Mouse (Mus musculus): Measurements from ENCODE around the gene Apela.
"Not testable (repeated sequence)": the region's sequence is repeated elsewhere in the genome, so short reads cannot be mapped to it uniquely, and the experiment has no call there.

Gene Apela

DNA sequence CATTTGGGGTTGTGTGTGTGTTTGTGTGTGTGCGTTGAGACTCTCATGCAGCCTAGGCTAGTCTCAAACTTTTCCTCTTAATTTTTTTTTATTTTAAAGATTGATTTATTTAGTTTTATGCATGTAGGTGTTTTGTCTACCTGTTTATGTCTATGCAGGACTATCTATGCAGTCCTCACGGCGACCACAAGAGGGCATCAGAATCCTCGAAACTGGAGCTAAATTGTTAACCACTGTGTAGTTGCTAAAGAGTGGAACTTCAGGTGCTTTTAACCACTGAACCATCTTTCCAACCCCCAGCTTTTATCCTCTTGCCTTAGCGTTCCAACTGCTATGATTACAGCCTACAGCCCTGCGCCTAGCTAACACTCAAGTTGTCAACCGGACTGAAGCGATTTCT is 14.7 kb downstream of the Apela start:
- DNase-seq (ENCODE audit: low spot score): no peak

DNA sequence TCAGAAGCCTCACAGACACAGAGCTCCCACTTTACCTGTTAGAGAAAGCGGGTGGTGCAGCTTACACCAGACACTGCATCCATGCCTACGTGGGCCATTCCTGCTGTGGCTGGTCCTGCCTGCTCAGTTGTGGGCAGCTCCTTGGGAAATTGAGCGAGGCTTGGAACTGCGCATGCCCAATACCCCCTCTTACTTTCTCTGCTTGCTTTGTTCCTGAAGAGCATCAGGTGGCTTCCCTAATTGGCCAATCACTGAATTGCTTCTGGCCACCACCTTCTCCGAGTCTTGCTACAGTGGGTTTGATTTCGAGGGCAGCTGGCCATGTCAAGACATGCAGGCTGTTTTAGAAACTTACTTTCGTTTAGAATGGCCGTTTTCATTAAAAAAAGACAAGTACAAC is 18.7 kb downstream of the Apela start, which contains the start of the genes Trim61 and Trim60:
Gene Trim61, minus strand, starts transcription at position 101 of the 400 bp plus-strand sequence.
Gene Trim60, minus strand, starts transcription at position 162 of the 400 bp plus-strand sequence.
- DNase-seq (ENCODE audit: low spot score): no peak

DNA sequence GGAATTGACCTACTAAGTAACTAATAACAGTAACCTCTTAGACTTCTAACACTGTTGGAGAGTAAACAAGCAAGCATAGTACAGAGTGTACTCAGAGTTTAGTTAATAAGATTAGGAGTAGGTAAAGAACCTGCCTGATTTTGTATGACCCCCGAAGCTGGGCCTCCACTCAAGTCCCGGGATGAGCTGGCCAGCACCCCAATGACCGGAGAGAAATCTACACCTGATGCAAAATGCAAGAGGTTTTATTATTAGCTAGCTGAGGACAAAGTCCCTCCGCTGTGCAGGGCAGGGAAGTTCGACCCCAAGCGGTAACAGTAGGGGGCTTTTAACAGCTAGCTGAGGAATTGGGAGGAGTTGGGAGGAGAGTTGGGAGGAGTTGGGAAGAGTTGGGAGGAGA is 29.5 kb downstream of the Apela start:
- DNase-seq (ENCODE audit: low spot score): not testable (repeated sequence)

DNA sequence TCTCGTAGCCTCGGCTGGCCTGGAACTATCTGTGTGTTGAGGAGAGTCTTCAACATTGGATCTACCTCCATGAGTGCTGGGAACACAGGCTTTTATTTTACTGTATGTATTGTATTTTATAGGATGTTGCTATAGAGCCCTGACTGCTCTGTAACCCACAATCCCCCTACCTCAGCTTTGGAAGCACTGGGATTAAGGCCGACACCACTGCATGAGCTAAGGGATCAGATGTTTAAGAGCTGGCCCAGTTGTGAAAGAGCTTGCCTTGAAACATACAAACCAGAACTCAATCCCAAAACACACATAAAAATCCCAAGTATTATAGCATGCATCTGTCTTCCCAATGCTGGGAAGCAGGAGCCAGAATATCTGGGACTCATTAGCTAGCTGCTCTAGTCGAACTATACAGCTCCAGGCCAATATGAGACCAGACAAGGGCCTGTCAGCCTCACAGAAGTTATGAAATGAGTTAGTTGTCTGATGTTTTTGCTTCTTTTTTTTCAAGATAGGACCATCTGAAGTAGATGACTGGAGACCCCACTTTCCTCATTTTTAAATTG is 38.2 kb downstream of the Apela start:
- no peak for DNase-seq (ENCODE audit: low spot score)

DNA sequence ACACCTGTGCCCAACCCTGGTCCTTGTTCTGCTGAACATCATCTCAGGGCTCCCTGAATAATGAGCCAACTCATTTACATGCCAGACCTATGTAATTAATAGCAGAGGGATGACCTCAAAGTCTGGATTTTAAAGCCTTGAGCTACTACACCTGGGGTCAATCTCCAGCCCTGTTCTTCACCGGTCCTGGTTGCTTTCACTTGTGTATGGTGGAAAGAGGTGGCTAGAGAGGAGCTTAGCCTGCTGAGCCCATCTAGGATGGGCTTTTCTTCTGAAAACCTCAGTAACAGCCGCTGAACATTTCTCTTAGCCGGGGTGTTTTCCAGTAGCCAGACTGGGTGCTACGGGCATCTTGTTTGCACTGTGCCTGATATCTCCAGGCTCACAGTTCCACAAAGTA is 49.4 kb downstream of the Apela start, which contains the start of gene Trim75:
Gene Trim75, minus strand, starts transcription at position 101 of the 400 bp plus-strand sequence.
- DNase-seq (ENCODE audit: low spot score): no peak

DNA sequence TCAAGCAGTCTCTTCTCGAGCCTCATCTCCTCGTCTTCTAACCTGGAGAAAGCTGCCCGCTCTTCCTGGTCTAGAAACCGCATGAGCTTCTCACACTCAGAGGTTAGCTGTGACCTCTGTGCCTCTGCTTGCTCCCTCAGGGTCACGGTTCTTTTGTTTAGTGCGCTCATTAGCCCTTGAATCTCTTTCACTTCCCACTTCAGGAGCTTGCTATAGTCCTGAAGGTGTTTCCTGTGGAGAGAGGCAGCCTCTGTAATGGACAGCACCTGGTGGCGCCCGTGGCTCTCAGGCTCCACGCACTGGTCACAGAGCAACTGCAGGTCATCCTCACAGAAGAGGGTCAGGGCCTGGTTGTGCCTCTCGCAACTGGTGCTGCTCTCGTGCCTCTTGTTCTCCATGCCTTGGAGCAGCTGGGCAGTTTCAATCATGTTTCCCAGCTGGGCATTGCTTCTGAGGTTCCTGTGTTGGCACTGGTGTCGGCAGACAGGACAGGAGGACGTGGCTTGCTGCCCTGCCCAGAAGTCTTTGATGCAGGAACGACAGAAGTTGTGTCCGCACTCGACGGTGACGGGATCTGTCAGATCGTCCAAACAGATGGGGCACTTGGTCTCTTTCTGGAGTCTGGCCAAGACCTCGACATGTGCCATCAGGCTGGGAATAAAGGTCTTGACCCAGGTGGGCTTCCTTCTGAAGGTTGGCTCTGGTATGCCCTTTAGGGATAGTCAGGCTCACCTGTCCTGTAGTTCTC is 53.8 kb downstream of the Apela start:
- DNase-seq (ENCODE audit: low spot score): no peak

Measured in T-cell, adult 2 months (primary cell).